Mouse (Mus musculus): Measurements from ENCODE around the gene Rab3gap1.
"Not testable (repeated sequence)": the region's sequence is repeated elsewhere in the genome, so short reads cannot be mapped to it uniquely, and the experiment has no call there.

The Rab3gap1 gene

DNA sequence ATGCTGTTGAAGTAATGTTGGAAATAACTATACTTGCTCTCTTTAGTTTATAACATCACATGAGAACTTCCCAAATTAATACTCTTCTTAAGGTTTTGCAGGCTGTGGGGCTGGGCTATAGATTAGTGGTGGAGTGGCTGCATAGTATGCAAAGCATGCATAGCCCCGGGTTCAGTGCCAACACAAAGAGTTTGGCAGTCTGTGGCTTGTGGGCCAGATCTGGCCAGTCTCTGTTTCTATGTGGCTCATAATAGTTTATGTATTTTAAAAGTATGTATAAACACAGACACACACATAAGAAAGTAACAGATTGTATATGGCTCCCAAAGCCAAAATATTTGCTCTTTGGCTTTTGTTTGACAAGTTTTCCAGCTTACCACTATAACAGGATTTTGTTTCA is 47.2 kb downstream of the Rab3gap1 start:
- no peak for DNase-seq (ENCODE audit: low read depth, low spot score)

DNA sequence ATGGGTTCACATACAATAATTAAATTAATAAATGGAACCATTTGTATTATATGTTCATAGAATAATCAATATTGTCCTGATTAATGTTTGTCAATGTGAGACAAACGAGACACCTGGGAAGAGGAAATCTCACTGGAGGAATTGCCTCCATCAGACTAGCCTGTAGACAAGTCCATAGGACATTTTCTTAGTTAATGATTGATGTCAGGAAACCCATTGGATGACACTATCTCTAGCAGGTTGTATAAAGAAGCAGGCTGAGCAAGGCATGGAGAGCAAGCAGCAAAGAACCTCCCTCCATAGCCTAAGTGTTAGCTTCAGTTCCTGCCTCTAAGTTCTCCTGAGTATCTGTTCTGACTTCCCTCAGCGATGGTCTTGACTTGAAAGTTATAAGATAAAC is 64.8 kb downstream of the Rab3gap1 start:
- no peak for DNase-seq (ENCODE audit: low read depth, low spot score)

DNA sequence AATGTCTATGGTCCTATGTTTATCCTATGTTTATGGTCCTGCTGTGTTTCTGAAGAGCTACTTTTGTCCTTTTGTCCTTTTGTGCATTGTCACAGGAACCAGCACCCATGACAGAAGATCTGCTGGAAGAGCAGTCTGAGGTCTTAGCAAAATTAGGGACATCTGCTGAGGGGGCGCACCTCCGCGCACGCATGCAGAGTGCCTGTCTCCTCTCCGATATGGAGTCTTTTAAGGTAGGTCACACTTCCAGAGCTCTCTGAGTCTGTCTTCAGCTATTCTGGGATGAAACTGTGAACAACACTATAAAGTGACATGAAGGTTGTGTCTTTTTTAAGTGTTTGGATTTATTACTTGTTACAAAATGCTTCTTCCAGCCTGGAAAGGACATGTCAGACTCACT is 65.7 kb downstream of the Rab3gap1 start:
- no peak for DNase-seq (ENCODE audit: low read depth, low spot score)

DNA sequence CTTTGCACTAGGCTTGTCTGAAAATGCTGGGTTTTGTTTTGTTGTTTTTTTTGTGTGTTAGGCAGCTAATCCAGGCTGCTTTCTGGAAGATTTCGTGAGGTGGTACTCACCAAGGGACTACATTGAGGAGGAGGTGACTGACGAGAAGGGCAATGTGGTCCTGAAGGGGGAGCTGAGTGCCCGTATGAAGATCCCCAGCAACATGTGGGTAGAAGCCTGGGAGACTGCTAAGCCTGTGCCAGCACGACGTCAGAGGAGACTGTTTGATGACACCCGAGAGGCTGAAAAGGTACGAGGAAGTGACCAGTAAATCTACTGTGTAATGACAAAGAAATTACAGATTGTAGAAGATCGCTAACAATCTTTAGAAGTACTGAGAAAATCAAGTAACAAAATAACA is 68.7 kb downstream of the Rab3gap1 start:
- DNase-seq (ENCODE audit: low read depth, low spot score): no peak

DNA sequence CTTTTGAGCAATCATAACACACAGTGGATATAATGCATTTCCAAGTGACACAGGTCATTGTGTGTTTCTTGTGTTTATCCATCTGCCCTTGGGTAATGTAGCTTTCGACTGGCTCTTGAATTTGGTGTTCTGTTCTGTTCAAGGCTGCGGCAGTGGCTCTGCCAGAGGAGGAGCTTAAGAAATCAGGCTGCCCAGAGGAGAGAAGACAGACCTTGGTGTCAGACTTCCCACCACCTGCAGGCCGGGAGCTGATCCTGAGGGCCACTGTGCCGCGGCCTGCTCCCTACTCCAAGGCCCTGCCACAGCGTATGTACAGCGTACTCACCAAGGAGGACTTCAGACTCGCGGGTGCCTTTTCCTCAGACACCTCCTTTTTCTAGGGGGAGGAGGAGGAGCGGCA is 73.7 kb downstream of the Rab3gap1 start:
- DNase-seq (ENCODE audit: low read depth, low spot score): no peak

DNA sequence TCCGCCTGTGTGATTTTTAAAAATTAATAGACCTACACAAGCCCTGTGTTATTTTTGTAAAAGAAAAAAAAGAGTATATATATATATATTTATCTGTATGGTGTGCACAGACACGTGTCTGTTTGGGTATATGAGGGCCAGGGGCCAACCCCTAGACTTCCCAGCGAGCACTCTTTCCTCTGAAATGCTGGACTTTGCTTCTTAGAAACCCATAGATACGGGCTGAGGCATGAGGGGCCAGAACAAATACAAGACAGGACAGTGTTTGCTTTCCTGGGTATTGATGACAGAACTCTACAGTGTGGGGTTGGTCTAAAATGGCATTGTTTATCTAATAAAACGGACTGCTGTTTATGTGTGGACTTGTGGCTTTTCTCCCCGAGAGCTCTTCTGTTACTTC is 74.9 kb downstream of the Rab3gap1 start:
- no peak for DNase-seq (ENCODE audit: low read depth, low spot score)

DNA sequence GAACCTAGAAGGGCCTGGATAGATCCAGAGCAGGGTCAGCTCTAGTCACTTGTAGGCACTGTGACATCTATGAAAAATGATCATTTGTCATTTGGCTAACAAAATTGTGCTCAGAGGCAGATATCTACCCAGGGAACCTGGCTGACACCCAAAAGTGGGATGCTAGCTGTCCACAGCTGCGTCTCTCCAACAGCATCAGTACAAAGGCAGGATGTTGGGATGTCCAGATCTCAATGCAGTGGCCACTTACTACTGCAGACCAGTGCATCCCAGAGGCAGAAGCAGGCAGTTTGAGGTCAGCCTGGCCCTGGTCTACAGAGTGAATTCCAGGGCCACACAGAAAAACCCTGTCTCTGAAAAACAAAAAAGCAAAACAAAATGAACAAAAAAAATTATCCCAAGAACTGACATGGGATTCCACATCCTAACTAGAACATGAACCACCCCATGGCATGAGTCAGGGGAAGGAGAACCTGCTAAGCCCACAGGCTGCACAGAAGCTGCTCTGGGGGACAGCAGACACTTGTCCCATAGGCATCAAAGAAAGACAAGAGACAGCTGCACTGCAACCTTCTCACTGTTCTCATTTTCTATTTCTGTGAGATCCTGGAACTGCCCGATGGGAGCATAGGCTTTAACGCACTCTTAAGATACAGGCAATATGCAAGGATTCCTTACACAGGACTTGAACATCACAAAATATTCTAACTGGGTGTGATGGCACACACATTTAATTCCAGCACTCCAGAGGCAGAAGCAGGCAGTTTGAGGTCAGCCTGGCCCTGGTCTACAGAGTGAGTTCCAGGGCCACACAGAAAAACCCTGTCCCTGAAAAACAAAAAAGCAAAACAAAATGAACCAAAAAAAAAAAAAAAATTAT is 77.4 kb downstream of the Rab3gap1 start:
- no peak for DNase-seq (ENCODE audit: low read depth, low spot score)

DNA sequence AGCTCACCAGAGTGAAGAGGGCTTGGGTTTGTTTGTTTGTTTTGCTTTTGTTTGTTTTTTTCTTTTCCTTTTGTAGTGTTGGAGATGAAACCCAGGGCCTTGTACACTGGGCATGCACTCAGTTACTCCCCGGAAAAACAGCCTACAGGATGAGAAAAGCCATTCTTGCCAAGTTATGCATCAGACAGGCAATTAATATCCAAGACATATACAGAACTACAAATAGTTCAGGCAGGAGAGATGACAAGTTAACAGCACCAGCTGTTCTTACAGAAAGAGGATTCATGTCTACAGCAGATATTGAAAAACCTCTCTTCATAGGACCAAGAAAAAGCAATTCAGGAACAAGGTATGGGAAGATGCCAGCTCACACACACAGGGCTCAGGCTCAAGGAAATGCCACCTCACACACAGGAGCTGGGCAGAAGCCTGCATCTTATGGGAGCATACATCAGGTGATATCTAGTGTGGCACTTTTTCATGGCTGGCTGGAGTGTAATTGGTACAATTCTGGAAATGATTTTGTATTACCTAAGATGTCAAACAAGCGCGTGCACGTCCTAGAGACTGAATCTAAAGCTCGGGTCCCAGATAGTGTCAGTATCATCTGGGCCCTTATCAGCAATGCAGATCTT is 78.2 kb downstream of the Rab3gap1 start:
- DNase-seq (ENCODE audit: low read depth, low spot score): no peak

DNA sequence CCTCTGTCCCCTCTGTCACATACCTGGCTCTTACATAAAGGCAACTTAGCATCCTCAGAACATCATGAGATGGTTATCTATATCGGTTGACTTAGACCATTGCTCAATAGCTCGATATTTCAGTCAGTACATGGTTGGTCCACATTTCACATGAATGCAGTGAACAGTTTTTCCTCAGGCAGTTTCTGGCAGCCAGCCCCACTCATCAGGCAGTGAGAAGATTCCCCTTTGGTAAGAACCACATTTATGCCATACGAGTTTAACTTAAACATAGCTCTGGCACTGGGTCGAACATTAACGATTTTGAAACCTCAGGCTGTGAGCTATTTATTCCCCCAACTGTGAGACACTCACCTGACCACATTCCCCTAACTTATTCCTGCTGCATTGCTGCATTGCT is 80.2 kb downstream of the Rab3gap1 start:
- DNase-seq (ENCODE audit: low read depth, low spot score): no peak

DNA sequence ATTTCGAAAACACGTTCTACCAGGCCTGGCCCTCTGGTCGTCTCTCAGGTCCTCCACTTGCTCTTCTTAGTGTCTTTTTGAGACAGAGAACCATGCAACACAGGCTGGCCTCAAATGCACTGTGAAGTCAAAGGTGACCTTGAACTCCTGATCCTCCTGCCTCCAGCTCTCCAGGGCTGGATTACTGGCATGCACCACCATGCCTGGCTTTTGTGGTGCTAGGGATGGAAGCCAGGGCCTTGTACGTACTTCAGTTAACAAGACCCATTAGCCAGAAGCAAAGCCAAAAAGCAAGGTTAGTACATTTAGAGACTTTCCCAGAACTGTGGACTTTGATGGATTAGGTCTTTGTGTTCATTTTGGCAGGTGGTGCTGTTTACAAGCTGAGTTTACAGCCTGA is 83.7 kb downstream of the Rab3gap1 start:
- DNase-seq (ENCODE audit: low read depth, low spot score): no peak

DNA sequence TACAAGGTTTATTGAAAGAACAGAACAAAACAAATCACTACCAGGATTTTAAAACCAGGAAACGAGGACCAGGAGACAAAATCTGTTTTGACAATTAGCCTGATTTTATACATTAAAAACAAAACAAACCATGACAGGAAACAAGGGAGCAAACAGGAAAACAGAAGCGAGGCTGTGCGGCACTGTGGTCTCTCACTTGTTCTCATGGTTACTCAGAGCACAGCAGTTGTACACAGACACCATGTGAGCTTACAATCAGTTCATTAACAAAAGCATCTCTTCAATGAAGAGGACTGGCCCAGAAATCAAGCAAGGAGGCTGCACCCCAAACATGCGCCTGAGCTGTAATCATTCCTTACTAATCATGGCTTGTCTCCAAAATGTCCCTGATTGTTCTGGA is 85.6 kb downstream of the Rab3gap1 start:
- DNase-seq (ENCODE audit: low read depth, low spot score): not testable (repeated sequence)

DNA sequence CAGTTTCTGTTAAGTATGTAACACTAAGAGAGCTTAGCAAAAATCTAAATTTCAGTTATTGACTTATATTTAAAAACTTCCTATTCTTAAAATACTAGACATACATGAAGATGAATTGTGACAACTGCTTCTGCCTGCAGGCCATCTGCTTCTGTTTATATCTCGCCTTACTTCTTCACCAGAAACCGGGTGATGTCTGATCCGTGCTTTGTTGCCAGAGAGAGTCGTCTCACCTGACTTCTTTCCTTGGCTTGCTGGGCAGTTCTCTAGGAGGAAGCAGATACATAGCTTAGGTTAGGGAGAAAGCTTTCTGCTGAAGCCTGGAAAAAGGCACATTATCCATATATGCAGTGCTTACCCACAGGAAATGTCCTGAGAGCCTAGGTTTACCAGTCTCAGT is 86.2 kb downstream of the Rab3gap1 start:
- DNase-seq (ENCODE audit: low read depth, low spot score): no peak

DNA sequence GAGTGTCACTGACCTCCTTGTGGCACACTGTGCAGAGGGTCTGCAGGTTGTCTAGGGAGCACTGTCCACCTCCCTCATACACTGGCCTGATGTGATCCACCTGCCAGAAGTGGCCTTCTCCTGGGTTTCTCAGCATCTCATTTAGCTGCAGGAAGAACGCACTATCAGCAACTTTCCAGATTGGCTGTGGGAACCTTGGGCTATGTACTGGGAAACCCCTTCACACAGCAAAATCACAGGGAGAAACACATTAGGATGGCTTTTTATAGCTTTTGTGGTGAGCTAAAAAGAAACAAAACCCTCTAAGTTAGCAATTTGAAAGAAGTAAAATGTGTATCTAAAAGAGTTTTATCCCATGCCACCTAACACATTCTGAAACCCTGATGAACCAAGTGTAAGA is 88.0 kb downstream of the Rab3gap1 start:
- no peak for DNase-seq (ENCODE audit: low read depth, low spot score)

DNA sequence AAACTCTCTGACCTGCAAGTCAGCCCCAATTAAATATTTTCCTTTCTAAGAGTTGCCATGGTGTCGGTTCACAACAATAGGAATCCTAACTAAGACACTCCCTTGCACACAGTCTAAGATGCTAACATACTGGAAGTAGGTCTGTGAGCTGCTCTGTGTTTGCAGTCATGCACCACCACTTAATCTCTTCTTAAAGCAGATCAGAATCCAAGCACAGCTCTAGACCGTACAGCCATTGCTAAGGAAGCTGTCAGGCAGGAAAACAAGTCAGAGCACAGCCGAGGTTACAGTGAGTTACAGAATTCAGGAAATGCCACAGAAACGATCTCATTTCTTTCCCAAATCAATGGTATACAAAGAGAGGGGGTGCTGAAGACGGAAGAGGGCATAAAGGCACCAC is 90.2 kb downstream of the Rab3gap1 start:
- DNase-seq (ENCODE audit: low read depth, low spot score): no peak

DNA sequence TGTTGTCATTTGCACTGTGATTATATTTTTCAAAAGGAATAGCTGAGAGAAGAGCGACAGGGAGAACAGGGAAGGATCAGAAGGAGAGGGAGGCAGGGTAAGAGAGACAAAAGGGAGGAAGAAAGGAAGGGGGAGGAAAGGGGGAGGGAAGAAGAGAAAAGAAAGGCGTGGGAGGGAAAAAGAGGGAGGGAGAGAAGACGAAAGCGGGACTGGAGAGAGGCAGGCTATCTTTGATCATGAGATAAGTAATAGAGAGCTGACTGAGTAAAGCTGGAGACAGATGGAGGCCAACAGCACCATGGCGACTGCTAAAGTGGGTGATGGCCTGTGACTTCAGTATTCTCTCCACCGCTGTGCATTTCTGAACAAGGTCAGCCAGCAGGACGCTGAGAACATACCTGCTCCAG is 90.7 kb downstream of the Rab3gap1 start:
- no peak for DNase-seq (ENCODE audit: low read depth, low spot score)

DNA sequence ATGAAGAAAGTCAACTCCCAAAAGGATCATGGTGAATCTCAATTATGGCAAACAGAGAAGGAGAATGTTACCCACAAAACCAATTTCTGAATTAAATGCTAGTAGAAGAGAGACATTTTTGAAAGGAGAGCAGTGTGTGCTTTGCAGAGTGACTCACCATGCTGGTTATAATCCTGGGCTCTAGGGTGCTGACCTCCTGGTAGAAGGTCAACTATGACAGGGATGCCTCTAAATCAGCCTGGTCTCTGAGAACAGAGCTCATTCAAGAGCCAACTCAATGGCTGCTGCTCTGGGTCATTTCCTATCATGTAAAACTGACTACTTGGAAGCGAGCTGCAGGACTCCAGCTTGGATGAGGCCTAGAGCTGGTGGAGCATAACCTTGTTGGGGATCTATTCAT is 92.6 kb downstream of the Rab3gap1 start:
- DNase-seq (ENCODE audit: low read depth, low spot score): no peak

DNA sequence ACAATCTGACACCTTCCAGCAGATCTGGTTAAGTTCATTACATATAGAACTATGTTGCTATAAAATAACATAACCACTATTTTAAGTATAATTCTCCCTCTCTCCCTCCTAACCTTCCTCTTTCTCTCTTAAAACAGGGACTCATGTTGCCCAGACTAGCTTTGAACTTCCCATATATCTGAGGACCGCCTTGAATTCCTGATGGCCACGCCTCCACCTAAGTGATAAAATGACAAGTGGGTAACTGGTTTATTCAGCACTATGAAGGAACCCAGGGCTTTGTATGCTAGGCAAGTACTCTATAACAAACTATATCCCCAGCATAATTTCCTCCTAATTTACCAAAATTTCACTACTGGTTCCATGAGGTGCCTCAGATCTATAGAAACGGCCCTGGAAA is 94.8 kb downstream of the Rab3gap1 start:
- DNase-seq (ENCODE audit: low read depth, low spot score): no peak

DNA sequence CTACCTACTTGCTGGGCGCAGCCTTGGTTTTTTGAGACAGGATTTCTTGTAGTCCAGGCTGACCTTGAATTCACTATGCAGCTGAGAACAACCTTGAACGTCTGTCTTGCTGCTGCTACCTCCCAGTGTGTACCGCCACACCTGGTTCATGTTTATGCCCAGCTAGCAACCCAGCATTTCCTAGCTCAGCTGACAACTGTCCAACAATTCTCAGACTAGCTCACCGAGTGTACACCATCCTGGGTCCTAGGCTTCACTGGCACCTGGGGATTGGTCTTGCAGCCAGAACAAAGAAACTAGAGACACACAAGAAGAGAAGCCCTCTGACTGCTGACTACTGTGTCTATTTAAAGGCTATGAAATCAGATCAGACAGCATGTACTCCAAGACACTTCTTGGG is 102.3 kb downstream of the Rab3gap1 start:
- DNase-seq (ENCODE audit: low read depth, low spot score): no peak

DNA sequence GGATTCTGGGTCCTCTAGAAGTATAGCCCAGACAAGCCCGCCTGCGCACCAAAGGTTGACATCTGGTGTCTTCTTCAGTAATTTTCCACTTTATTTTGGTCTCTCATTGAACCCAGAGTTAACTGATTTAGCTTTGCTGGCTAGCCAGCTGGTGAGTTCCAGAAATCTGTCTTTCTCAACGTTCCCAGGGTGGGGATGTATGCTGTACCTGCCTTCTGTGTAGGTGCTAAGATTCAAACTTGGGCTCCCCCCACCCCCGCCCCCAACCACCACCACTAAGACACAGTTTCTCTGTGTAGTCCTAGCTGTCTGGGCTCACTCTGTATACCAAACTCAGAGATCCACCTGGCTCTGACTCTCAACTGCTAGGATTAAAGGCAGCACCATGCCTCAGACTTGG is 105.5 kb downstream of the Rab3gap1 start:
- no peak for DNase-seq (ENCODE audit: low read depth, low spot score)

DNA sequence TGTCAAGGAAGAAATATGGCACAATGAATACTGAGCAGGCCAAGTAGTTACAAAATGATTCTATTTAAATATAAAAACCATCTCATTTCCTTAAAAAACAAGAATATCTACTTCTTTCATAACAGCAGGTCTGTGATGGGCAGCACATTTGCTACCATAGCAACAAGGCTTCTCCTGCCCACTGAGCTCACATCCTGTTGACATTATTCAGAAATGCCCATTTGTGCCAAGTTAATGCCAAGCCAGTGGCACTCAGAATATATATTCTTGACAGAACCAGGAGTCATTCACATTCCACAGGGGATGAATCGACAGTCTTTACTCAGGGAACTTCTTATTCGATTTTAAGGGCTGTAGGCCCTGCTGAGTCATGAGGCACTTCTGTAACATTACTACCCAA is 107.1 kb downstream of the Rab3gap1 start:
- no peak for DNase-seq (ENCODE audit: low read depth, low spot score)

DNA sequence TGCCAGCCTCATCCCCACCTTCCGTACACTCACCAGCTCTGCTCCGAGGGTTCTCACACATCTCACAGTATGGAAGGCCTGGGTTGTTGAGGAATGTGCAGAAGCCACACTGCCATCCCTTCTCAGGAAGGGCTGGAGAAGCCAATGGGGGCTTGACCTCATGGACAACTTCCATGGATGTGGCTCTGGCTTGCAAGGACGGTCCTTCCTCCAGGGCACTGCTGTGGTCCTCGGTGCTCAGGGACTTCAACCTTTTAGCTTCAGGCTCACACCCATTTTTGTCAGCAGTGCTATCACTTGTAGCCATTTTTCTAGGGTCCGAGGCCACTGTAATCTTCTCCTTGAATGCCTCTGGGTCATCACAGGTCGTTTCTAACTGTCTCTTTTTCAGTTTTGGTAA is 107.5 kb downstream of the Rab3gap1 start:
- no peak for DNase-seq (ENCODE audit: low read depth, low spot score)

DNA sequence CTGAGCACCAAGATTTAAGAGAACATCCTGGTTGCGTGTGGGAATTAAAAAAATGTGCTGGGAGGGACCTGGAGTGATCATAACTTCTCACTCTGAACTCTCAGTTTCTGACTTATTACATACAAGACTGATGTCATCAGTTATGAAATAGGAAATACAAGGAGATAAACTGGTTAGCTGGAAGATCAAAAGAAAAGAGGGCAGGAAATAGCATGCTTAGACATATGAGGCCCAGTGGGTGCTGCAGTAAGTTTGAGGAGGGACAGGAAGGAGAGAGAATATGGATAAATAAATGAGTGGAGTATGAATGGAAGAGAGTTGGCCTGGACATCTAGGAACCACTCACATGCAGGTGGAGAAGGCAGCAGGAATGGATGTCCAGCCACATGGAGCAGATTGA is 109.6 kb downstream of the Rab3gap1 start:
- DNase-seq (ENCODE audit: low read depth, low spot score): no peak

DNA sequence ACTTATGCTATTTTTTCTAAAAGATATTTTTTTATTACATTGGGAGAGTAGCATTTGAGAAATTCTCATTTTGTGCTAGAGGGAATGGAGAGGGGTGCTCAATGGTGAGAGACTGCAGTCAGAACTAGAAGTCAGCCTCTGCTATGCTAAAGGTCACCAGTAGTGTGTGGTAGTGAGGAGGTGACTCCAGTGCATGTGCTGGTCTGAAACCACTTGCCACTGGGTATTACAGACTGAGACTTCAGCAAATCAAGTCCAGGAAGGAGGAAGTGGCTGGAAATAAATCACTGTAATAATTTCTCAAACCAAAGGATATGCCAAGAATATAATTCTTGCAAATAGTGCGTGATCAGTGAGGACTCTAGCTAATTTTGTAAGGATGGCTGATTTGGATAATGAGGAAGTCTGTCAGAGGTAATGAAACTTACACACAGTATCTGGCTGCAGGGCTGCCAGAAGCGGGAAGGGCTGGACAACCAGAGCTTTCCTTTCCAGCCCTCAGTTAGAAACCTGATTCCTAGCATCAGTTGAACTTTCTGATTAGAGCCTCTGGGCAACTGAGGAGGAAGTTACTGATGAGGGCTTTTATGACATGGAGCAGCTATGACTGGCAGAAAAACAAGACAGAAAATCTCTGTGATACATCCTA is 112.5 kb downstream of the Rab3gap1 start:
- DNase-seq (ENCODE audit: low read depth, low spot score): no peak

All from brain, embryonic 18.5 days (tissue).